In genomic region chr5:61863426-61863825, GRCm38 (mm10) we compare ENCODE assay signal across 26 mouse cellular contexts. TPM values are rescaled to one million over a fixed set of nuclear protein-coding genes. Genes with fewer than 3 reads are reported as not detected.
DNase-seq lines count a peak whose midpoint lies in the region; TF ChIP-seq lines count a peak whose summit lies in the region.
"Had no signal": no experiment of that assay in that cellular context is flagged by ENCODE, and none has a peak within 500 bp of the region (broad histone marks: within the 10 kb centered on the region; RNA-seq: fewer than 3 reads in every experiment).

No protein-coding gene starts in this region.

- DNase-seq in cerebellum, postnatal 10 days = peak; percentile 17 to 39
- no peak for DNase-seq in cerebellum, postnatal 36 days
- peak; percentile 56 for DNase-seq in layer of hippocampus, adult 11-12 months (ENCODE audit: low spot score)
- DNase-seq in layer of hippocampus, postnatal 25 days (ENCODE audit: extremely low spot score in 1 of 2, low spot score in 1 of 2) = no peak
- DNase-seq in Muller cell, postnatal 12 days (ENCODE audit: inconsistent ontology term) = peak; percentile 51
- DNase-seq in layer of hippocampus, adult 9-10 months (ENCODE audit: low spot score) = peak; percentile 49
- no peak for DNase-seq in heart, adult 2 months
- no peak for DNase-seq in heart, postnatal 36 days
- DNase-seq: adrenal gland, postnatal 25 days; cerebellum, adult 8-10 months; heart, adult 11 months; heart, postnatal 4 days; kidney, adult 18-20 months; thymus, postnatal 36 days had no signal

- H3K4me1 ChIP-seq in heart, adult 2 months (ENCODE audit: control insufficient read depth, insufficient read depth, low read length) = no peaks in the 10 kb centered on the region
- H3K4me1 ChIP-seq: embryonic facial prominence, embryonic 13.5 days; heart, embryonic 13.5 days; limb, embryonic 15.5 days; liver, embryonic 15.5 days; midbrain, embryonic 15.5 days had no signal

- TF ChIP-seq CTCF in heart, adult 2 months (IDR thresholded peaks at IDR 0.05) = no peak

- no peak overlapping the region for H3K27ac ChIP-seq in heart, adult 2 months
- H3K27ac ChIP-seq: embryonic facial prominence, embryonic 13.5 days; heart, embryonic 13.5 days; kidney, postnatal 0 days; limb, embryonic 15.5 days; liver, embryonic 15.5 days; midbrain, embryonic 15.5 days had no signal

- H3K36me3 ChIP-seq in heart, adult 2 months (ENCODE audit: control insufficient read depth, insufficient read depth, low read length) = no peaks in the 10 kb centered on the region
- H3K36me3 ChIP-seq: embryonic facial prominence, embryonic 13.5 days; heart, embryonic 13.5 days; limb, embryonic 15.5 days; liver, embryonic 15.5 days; midbrain, embryonic 15.5 days had no signal

- no peak overlapping the region for H3K9ac ChIP-seq in heart, adult 2 months (ENCODE audit: low read depth, low read length)
- H3K9ac ChIP-seq: embryonic facial prominence, embryonic 13.5 days; heart, embryonic 13.5 days; limb, embryonic 15.5 days; liver, embryonic 15.5 days; midbrain, embryonic 15.5 days had no signal

- no peak for TF ChIP-seq EP300 in heart, adult 2 months (IDR thresholded peaks at IDR 0.05; ENCODE audit: insufficient read depth, low read depth, low read length)

- H3K27me3 ChIP-seq in heart, adult 2 months (ENCODE audit: control insufficient read depth, insufficient read depth, low read length) = no peaks in the 10 kb centered on the region
- H3K27me3 ChIP-seq: embryonic facial prominence, embryonic 13.5 days; heart, embryonic 13.5 days; limb, embryonic 15.5 days; liver, embryonic 15.5 days; midbrain, embryonic 15.5 days had no signal

- intact Hi-C loops in heart, adult 2 months (cut with DNase I) = no loop called here
- intact Hi-C loops in heart, postnatal 36 days (cut with DNase I) = no loop called here

- no peak for TF ChIP-seq POLR2A in heart, adult 2 months (IDR thresholded peaks at IDR 0.05; ENCODE audit: insufficient read depth, low read depth, low read length)

- no peaks in the 10 kb centered on the region for H3K79me2 ChIP-seq in heart, adult 2 months (replicated peaks; ENCODE audit: control insufficient read depth, insufficient read depth, low read length)

- no peak overlapping the region for H3K4me3 ChIP-seq in heart, adult 2 months
- H3K4me3 ChIP-seq: embryonic facial prominence, embryonic 13.5 days; heart, embryonic 13.5 days; limb, embryonic 15.5 days; liver, embryonic 15.5 days; midbrain, embryonic 15.5 days had no signal

- 53% methylated on average over 3 of the region's 3 CpGs for WGBS in heart, adult 2 months

RNA-seq across cellular contexts. Expression of gene G6pd2, which starts 54.8 kb away (rescaled TPM):
- total RNA-seq in layer of hippocampus, postnatal 25 days (2021) = not detected
- not detected for total RNA-seq in heart, adult 2 months (2021)
- not detected in 2 replicates for polyA plus RNA-seq in heart, adult 2 months (2012; rRNA removed)
- total RNA-seq in heart, postnatal 36 days (2021) = not detected
- total RNA-seq: adrenal gland, postnatal 25 days; ES-E14; gastrocnemius, adult 8-10 months; heart, postnatal 4 days; layer of hippocampus, postnatal 10 days; left cerebral cortex, postnatal 36 days; neutrophil, adult 5-6 weeks had no signal
- polyA plus RNA-seq: embryonic facial prominence, embryonic 13.5 days; frontal cortex, adult 2 months; heart, embryonic 13.5 days; kidney, postnatal 0 days; limb, embryonic 15.5 days; liver, embryonic 15.5 days had no signal

Comparison
In these comparisons a context has a peak if more than half of its experiments do, and no peak if none do; other contexts are left out.
1. DNase-seq: peak in cerebellum, postnatal 10 days (2 of 2), layer of hippocampus, adult 11-12 months (single experiment), Muller cell, postnatal 12 days (single experiment) and layer of hippocampus, adult 9-10 months (single experiment); none in cerebellum, postnatal 36 days (0 of 2), layer of hippocampus, postnatal 25 days (0 of 2), heart, adult 2 months (0 of 2) and heart, postnatal 36 days (0 of 2).